Mouse (Mus musculus): ENCODE measurements around the gene Tanc2. TPM values are rescaled to one million over a fixed set of nuclear protein-coding genes. Genes with fewer than 3 reads are reported as not detected.

The Tanc2 gene
- polyA plus RNA-seq, 1 experiment from 2014 or later = 5.6 TPM

GRCm38 (mm10) chr11:105978232-105978631 lies 388.4 kb downstream of the Tanc2 start:
- Histone ChIP-seq H3K27ac (replicated peaks; ENCODE audit: low read depth, low read length) (no peak overlapping the region), H3K9me3 (ENCODE audit: control insufficient read depth, low read length) (no peaks in the 10 kb centered on the region), H3K9ac (ENCODE audit: low read length) (no peak overlapping the region), H3K4me2 (ENCODE audit: low read depth, severe bottlenecking) (no peak overlapping the region), H3K4me1 (ENCODE audit: control insufficient read depth, insufficient read depth, low read length) (no peaks in the 10 kb centered on the region), H3K4me3 (ENCODE audit: low read depth, low read length) (no peak overlapping the region), H3K36me3 (ENCODE audit: control insufficient read depth, insufficient read depth, low read length) (no peaks in the 10 kb centered on the region), H3K27me3 (ENCODE audit: control insufficient read depth, insufficient read depth, low read length) (no peaks in the 10 kb centered on the region)
- ATAC-seq (ENCODE audit: insufficient number of reproducible peaks, low FRiP score, low TSS enrichment, low read depth) (no peak), DNase-seq (ENCODE audit: low spot score) (no peak)
- WGBS = 77% methylated on average over 2 of the region's 2 CpGs

GRCm38 (mm10) chr11:105978634-105979033 lies 388.8 kb downstream of the Tanc2 start:
- ATAC-seq (ENCODE audit: insufficient number of reproducible peaks, low FRiP score, low TSS enrichment, low read depth) = no peak

More at GRCm38 (mm10) chr11:105978634-105979033, 388.8 kb downstream of the Tanc2 start:
- no peaks in the 10 kb centered on the region for H3K27me3 ChIP-seq (ENCODE audit: control insufficient read depth, insufficient read depth, low read length)
- H3K4me1 ChIP-seq (ENCODE audit: control insufficient read depth, insufficient read depth, low read length) = no peaks in the 10 kb centered on the region
- H3K4me2 ChIP-seq (ENCODE audit: low read depth, severe bottlenecking) = no peak overlapping the region
- H3K9ac ChIP-seq (ENCODE audit: low read length) = no peak overlapping the region
- no peaks in the 10 kb centered on the region for H3K9me3 ChIP-seq (ENCODE audit: control insufficient read depth, low read length)
- DNase-seq (ENCODE audit: low spot score) = no peak
- H3K27ac ChIP-seq (replicated peaks; ENCODE audit: low read depth, low read length) = no peak overlapping the region
- no peak overlapping the region for H3K4me3 ChIP-seq (ENCODE audit: low read depth, low read length)
- H3K36me3 ChIP-seq (ENCODE audit: control insufficient read depth, insufficient read depth, low read length) = no peaks in the 10 kb centered on the region
- 81% methylated on average over 5 of the region's 5 CpGs for WGBS

Small RNA genes lying within 50 kb of the gene (microRNA-seq; reads per million reads assigned to microRNA genes)
- not detected for gene Gm23990

Other genes with a start within 250 kb of the Tanc2 start
- 0.10 TPM in 1 of 2 replicates, not detected in the other for gene March10, start 133.3 kb upstream of the Tanc2 start, polyA plus RNA-seq (2014; fragmentation: Nextera tagmentation; extraction: Ambion mirVana)

Data from limb, embryonic 11.5 days (tissue).